Mouse (Mus musculus): ENCODE measurements at regions not wholly inside any gene's neighbourhood (a gene's known extent, or its start where the extent isn't known, plus 50 kb on each side); places are given as distances from the start of the nearest gene placed in this dataset.

- H3K36me3 ChIP-seq (ENCODE audit: poor library complexity, severe bottlenecking) = no peaks in the 10 kb centered on the region
- no peak overlapping the region for H3K4me3 ChIP-seq
- no peaks in the 10 kb centered on the region for H3K4me1 ChIP-seq
- H3K9ac ChIP-seq = no peak overlapping the region
- H3K27me3 ChIP-seq = no peaks in the 10 kb centered on the region
- WGBS = 75% methylated on average over 1 of the region's 1 CpGs
- no peaks in the 10 kb centered on the region for H3K9me3 ChIP-seq (replicated peaks)
- no peak overlapping the region for H3K27ac ChIP-seq
- ATAC-seq = no peak
- no peak overlapping the region for H3K4me2 ChIP-seq
These were observed 151.9 kb upstream of the Adamts16 start for GRCm38 (mm10) chr13:70993522-70993921.

- Histone ChIP-seq H3K4me1 (no peaks in the 10 kb centered on the region), H3K9ac (no peak overlapping the region), H3K27me3 (no peaks in the 10 kb centered on the region), H3K36me3 (ENCODE audit: poor library complexity, severe bottlenecking) (no peaks in the 10 kb centered on the region), H3K4me2 (no peak overlapping the region), H3K4me3 (no peak overlapping the region), H3K9me3 (replicated peaks) (no peaks in the 10 kb centered on the region), H3K27ac (no peak overlapping the region)
- no peak for ATAC-seq
- WGBS = 92% methylated on average over 10 of the region's 10 CpGs
These were observed 148.5 kb upstream of the Adamts16 start for GRCm38 (mm10) chr13:70989999-70990645.

- Histone ChIP-seq H3K27me3 (no peaks in the 10 kb centered on the region), H3K4me1 (peaks cover 7% of the 10 kb centered on the region), H3K4me2 (no peak overlapping the region), H3K4me3 (no peak overlapping the region), H3K9ac (no peak overlapping the region), H3K36me3 (ENCODE audit: poor library complexity, severe bottlenecking) (no peaks in the 10 kb centered on the region), H3K9me3 (replicated peaks) (no peaks in the 10 kb centered on the region), H3K27ac (no peak overlapping the region)
- 86% methylated on average over 1 of the region's 1 CpGs for WGBS
- peak; percentile 62; the same call in 1 of the 2 replicates for ATAC-seq
These were observed 137.7 kb upstream of the Adamts16 start for GRCm38 (mm10) chr13:70979344-70979743.

- H3K9me3 ChIP-seq (replicated peaks) = no peaks in the 10 kb centered on the region
- H3K9ac ChIP-seq = no peak overlapping the region
- no peaks in the 10 kb centered on the region for H3K27me3 ChIP-seq
- no peaks in the 10 kb centered on the region for H3K36me3 ChIP-seq (ENCODE audit: poor library complexity, severe bottlenecking)
- H3K4me1 ChIP-seq = peaks cover 7% of the 10 kb centered on the region
- peak overlapping the region; percentile 36; the same call in 1 of the 2 replicates for H3K27ac ChIP-seq
- 55% methylated on average over 4 of the region's 5 CpGs for WGBS
- no peak overlapping the region for H3K4me3 ChIP-seq
- H3K4me2 ChIP-seq = no peak overlapping the region
- peak; percentile 84 for ATAC-seq
These were observed 137.1 kb upstream of the Adamts16 start for GRCm38 (mm10) chr13:70978547-70979307.

DNA sequence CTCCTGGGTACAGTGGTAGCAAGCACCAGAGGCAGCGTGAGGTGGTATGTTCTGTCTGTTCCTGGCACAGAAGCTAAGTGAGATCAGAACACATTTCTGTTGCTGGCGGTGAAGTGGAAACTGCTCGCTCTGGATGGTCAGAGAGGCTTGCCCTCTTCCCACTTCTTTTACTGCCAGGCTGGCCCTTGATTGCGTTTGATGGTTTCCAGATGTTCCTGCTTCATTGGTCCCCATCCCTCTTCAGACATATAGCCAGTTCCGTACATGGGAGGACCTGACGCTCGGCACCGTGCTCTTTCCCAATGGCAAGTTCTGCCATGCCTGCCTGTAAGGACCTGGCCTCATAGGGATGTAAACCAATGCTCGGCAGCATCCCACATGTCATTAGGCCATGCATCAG is 128.0 kb upstream of the Adamts16 start:
- Histone ChIP-seq H3K4me1 (no peaks in the 10 kb centered on the region), H3K9ac (no peak overlapping the region), H3K9me3 (replicated peaks) (no peaks in the 10 kb centered on the region), H3K4me2 (no peak overlapping the region), H3K27ac (no peak overlapping the region), H3K4me3 (no peak overlapping the region), H3K27me3 (no peaks in the 10 kb centered on the region), H3K36me3 (ENCODE audit: poor library complexity, severe bottlenecking) (no peaks in the 10 kb centered on the region)
- WGBS = 95% methylated on average over 9 of the region's 9 CpGs
- no peak for ATAC-seq

DNA sequence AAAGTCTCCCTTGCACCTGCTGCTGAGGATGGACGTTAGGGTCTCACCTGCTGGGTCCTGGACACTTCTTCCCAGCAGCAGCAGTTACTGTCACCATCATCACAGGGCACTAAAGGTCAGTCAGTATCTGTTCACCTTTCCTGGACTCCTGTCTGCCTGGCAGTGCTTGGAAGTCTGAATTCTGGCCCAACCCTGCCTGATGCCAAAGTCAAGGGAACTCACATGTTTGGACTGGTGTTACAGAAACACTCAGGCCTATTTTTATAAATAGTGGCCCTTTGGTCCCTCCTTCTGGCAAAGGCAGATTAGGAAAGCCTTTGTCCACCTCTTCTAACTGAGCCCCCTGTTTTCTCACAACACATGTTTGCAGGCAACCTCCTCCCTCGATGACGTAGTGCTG is 126.2 kb upstream of the Adamts16 start:
- Histone ChIP-seq H3K4me1 (no peaks in the 10 kb centered on the region), H3K27ac (no peak overlapping the region), H3K4me3 (no peak overlapping the region), H3K27me3 (no peaks in the 10 kb centered on the region), H3K9ac (no peak overlapping the region), H3K36me3 (ENCODE audit: poor library complexity, severe bottlenecking) (no peaks in the 10 kb centered on the region), H3K4me2 (no peak overlapping the region), H3K9me3 (replicated peaks) (no peaks in the 10 kb centered on the region)
- WGBS = 72% methylated on average over 3 of the region's 3 CpGs
- no peak for ATAC-seq

DNA sequence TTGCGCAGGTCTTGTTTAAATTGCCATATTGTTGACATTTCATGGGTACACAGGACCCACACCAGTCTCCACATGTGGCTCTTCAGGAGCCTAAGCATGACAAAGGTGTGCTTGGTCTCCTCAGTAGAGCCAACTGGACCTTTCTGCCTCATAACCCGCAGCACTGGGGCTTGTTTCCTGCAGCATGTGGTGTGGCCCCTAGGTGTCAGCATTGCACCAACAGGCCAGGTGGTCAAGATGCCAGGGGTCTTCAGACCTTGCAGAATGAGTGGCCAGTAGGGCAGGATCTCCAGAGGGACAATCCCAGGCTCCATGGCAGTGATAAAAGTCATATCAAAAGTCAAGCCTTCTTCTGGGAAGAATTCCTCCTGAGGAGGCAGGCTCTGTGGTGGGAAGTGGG is 121.8 kb upstream of the Adamts16 start:
- Histone ChIP-seq H3K27ac (no peak overlapping the region), H3K36me3 (ENCODE audit: poor library complexity, severe bottlenecking) (no peaks in the 10 kb centered on the region), H3K4me1 (no peaks in the 10 kb centered on the region), H3K4me2 (no peak overlapping the region), H3K27me3 (no peaks in the 10 kb centered on the region), H3K9me3 (replicated peaks) (no peaks in the 10 kb centered on the region), H3K9ac (no peak overlapping the region), H3K4me3 (no peak overlapping the region)
- 67% methylated on average over 2 of the region's 2 CpGs for WGBS
- no peak for ATAC-seq

GRCm38 (mm10) chr13:70934309-70935037 is 92.9 kb upstream of the Adamts16 start:
- H3K27me3 ChIP-seq = no peaks in the 10 kb centered on the region
- no peak overlapping the region for H3K4me3 ChIP-seq
- no peaks in the 10 kb centered on the region for H3K9me3 ChIP-seq (replicated peaks)
- no peak for ATAC-seq
- no peaks in the 10 kb centered on the region for H3K4me1 ChIP-seq
- H3K4me2 ChIP-seq = no peak overlapping the region
- no peak overlapping the region for H3K9ac ChIP-seq
- H3K27ac ChIP-seq = no peak overlapping the region
- no peaks in the 10 kb centered on the region for H3K36me3 ChIP-seq (ENCODE audit: poor library complexity, severe bottlenecking)
- whole genome bisulfite sequencing = 84% methylated on average over 7 of the region's 7 CpGs

DNA sequence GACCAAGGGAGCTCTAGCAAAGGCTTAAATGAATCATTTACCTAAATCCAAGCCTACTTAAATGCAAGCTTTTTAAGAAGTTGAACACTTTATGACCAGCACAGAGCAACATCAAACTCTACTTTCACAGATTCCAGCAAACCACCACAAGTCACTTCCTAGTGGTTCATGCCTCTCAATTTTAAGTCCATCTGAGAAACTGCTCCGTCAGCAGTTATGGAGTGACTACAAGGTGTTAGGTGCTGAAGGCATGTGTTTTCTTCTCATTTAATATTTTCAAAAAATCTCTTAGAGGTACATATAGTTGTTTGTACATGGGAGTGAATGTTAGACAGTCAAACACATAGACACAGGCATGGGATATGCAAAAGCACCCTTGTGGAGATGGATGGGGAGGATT is 72.2 kb upstream of the Adamts16 start:
- WGBS = 97% methylated on average over 1 of the region's 1 CpGs

DNA sequence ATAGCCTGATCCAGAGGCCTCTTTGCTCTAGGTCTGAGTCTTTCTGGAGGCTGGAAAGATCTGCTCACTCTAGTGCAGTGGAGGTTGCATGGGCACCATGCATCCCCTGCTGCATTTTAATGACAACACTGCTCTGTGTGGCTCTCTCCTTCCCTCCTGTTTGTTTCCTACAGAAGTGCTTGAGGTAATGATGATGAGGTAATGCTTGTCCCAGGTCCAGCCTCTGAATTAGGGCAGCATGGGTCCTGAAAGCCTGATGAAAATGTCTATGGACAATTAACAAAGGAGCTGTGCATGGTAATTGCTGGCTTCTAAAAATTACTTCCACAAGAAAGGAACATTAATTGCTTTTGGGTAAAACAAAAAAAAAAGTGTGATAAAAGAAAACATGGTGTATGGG is 69.3 kb upstream of the Adamts16 start:
- H3K4me2 ChIP-seq = no peak overlapping the region
- H3K27ac ChIP-seq = peak overlapping the region; percentile 10; the same call in 1 of the 2 replicates
- ATAC-seq = peak; percentile 94
- no peaks in the 10 kb centered on the region for H3K9me3 ChIP-seq (replicated peaks)
- no peaks in the 10 kb centered on the region for H3K36me3 ChIP-seq (ENCODE audit: poor library complexity, severe bottlenecking)
- no peak overlapping the region for H3K4me3 ChIP-seq
- no peak overlapping the region for H3K9ac ChIP-seq
- H3K27me3 ChIP-seq = no peaks in the 10 kb centered on the region
- peaks cover 16% of the 10 kb centered on the region for H3K4me1 ChIP-seq

More for the DNA sequence above, 72.2 kb upstream of the Adamts16 start:
- ATAC-seq = no peak
- no peak overlapping the region for H3K4me3 ChIP-seq
- no peak overlapping the region for H3K4me2 ChIP-seq
- H3K27ac ChIP-seq = no peak overlapping the region
- no peaks in the 10 kb centered on the region for H3K36me3 ChIP-seq (ENCODE audit: poor library complexity, severe bottlenecking)
- H3K9ac ChIP-seq = no peak overlapping the region
- H3K4me1 ChIP-seq = peaks cover 16% of the 10 kb centered on the region
- no peaks in the 10 kb centered on the region for H3K27me3 ChIP-seq
- H3K9me3 ChIP-seq (replicated peaks) = no peaks in the 10 kb centered on the region

GRCm38 (mm10) chr13:70904834-70905233 is 63.2 kb upstream of the Adamts16 start:
- Histone ChIP-seq H3K9ac (no peak overlapping the region), H3K4me3 (no peak overlapping the region), H3K4me2 (no peak overlapping the region), H3K9me3 (replicated peaks) (no peaks in the 10 kb centered on the region), H3K4me1 (peaks cover 10% of the 10 kb centered on the region; the same call in 1 of the 2 replicates), H3K36me3 (ENCODE audit: poor library complexity, severe bottlenecking) (no peaks in the 10 kb centered on the region), H3K27ac (no peak overlapping the region), H3K27me3 (no peaks in the 10 kb centered on the region)
- ATAC-seq = no peak

DNA sequence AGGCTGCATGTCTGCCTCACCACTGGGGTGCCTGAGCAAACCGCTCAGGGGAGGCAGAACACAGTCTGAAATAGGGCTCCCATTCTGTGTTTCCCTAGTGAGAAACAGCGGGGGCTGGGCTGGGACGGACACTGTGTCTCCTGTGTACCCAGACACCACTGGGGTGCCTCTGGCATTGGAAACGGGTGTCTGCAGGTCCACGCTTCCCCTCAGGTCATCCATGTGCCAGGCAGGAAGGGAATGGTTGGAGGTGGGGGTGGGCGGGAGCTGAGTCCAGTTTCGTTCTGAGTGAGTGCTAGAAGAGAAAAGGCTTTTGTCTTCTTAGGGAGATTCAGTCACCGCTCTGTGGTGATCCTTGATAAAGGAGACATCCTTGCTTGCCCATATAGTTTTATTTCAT is 62.2 kb upstream of the Adamts16 start:
- Histone ChIP-seq H3K27me3 (no peaks in the 10 kb centered on the region), H3K4me3 (no peak overlapping the region), H3K27ac (no peak overlapping the region), H3K4me2 (no peak overlapping the region), H3K9me3 (replicated peaks) (no peaks in the 10 kb centered on the region), H3K36me3 (ENCODE audit: poor library complexity, severe bottlenecking) (no peaks in the 10 kb centered on the region), H3K9ac (no peak overlapping the region), H3K4me1 (peaks cover 10% of the 10 kb centered on the region; the same call in 1 of the 2 replicates)
- WGBS = 59% methylated on average over 8 of the region's 8 CpGs
- ATAC-seq = no peak
